Mouse (Mus musculus): Measurements from ENCODE around the gene Slc6a13. TPM values are rescaled to one million over a fixed set of nuclear protein-coding genes. Genes with fewer than 3 reads are reported as not detected.

The Slc6a13 gene
- polyA plus RNA-seq (2015; fragmentation: Nextera tagmentation; extraction: Ambion mirVana) = 1.8 and 2.2 TPM in 2 replicates

GRCm38 (mm10) chr6:121299954-121300353, at the start of gene Slc6a13:
Gene Slc6a13 (plus strand): TSS chr6:121300227.
- H3K9me3 ChIP-seq (replicated peaks) = no peaks in the 10 kb centered on the region
- no peak within 1 kb of the TSS for H3K27ac ChIP-seq (replicated peaks)
- WGBS = 3% methylated on average over 11 of the region's 11 CpGs
- H3K4me1 ChIP-seq = peaks cover 9% of the 10 kb centered on the region; the same call in 1 of the 2 replicates
- H3K9ac ChIP-seq = no peak within 1 kb of the TSS
- peak; percentile 54; the same call in 1 of the 2 replicates for ATAC-seq (ENCODE audit: insufficient number of reproducible peaks, low FRiP score, low TSS enrichment, low read depth)
- no peak within 1 kb of the TSS for H3K4me3 ChIP-seq (replicated peaks)
- no peaks in the 10 kb centered on the region for H3K36me3 ChIP-seq
- H3K27me3 ChIP-seq = no peaks in the 10 kb centered on the region
- H3K4me2 ChIP-seq (replicated peaks) = peak within 1 kb of the TSS; percentile 12

- no peaks in the 10 kb centered on the region for H3K36me3 ChIP-seq
- H3K27ac ChIP-seq (replicated peaks) = no peak overlapping the region
- 75% methylated on average over 1 of the region's 1 CpGs for WGBS
- H3K9ac ChIP-seq = no peak overlapping the region
- H3K9me3 ChIP-seq (replicated peaks) = no peaks in the 10 kb centered on the region
- no peak for ATAC-seq (ENCODE audit: insufficient number of reproducible peaks, low FRiP score, low TSS enrichment, low read depth)
- H3K4me2 ChIP-seq (replicated peaks) = no peak overlapping the region
- H3K4me3 ChIP-seq (replicated peaks) = no peak overlapping the region
- H3K27me3 ChIP-seq = no peaks in the 10 kb centered on the region
- 0 out of 2 replicates have a peak, but pooled peaks cover 3% of the 10 kb centered on the region for H3K4me1 ChIP-seq
These were observed 49.6 kb upstream of the Slc6a13 start for GRCm38 (mm10) chr6:121250406-121250805.

- Histone ChIP-seq H3K27ac (replicated peaks) (no peak overlapping the region), H3K27me3 (no peaks in the 10 kb centered on the region), H3K36me3 (no peaks in the 10 kb centered on the region), H3K4me1 (no peaks in the 10 kb centered on the region), H3K4me3 (replicated peaks) (no peak overlapping the region), H3K4me2 (replicated peaks) (no peak overlapping the region), H3K9me3 (replicated peaks) (no peaks in the 10 kb centered on the region), H3K9ac (no peak overlapping the region)
- 67% methylated on average over 5 of the region's 5 CpGs for WGBS
- ATAC-seq (ENCODE audit: insufficient number of reproducible peaks, low FRiP score, low TSS enrichment, low read depth) = no peak
These were observed 48.8 kb upstream of the Slc6a13 start for GRCm38 (mm10) chr6:121251256-121251655.

- ATAC-seq (ENCODE audit: insufficient number of reproducible peaks, low FRiP score, low TSS enrichment, low read depth) = no peak
- Histone ChIP-seq H3K4me1 (no peaks in the 10 kb centered on the region), H3K9me3 (replicated peaks) (no peaks in the 10 kb centered on the region), H3K4me3 (replicated peaks) (no peak overlapping the region), H3K27me3 (no peaks in the 10 kb centered on the region), H3K4me2 (replicated peaks) (no peak overlapping the region), H3K9ac (no peak overlapping the region), H3K27ac (replicated peaks) (no peak overlapping the region), H3K36me3 (no peaks in the 10 kb centered on the region)
- WGBS = 27% methylated on average over 9 of the region's 9 CpGs
These were observed 39.5 kb upstream of the Slc6a13 start for GRCm38 (mm10) chr6:121260548-121260947.

GRCm38 (mm10) chr6:121261233-121261632, 38.8 kb upstream of the Slc6a13 start:
- WGBS = 78% methylated on average over 8 of the region's 8 CpGs
- no peaks in the 10 kb centered on the region for H3K27me3 ChIP-seq
- no peaks in the 10 kb centered on the region for H3K36me3 ChIP-seq
- no peak overlapping the region for H3K9ac ChIP-seq
- ATAC-seq (ENCODE audit: insufficient number of reproducible peaks, low FRiP score, low TSS enrichment, low read depth) = no peak
- no peaks in the 10 kb centered on the region for H3K4me1 ChIP-seq
- no peak overlapping the region for H3K4me3 ChIP-seq (replicated peaks)
- H3K4me2 ChIP-seq (replicated peaks) = no peak overlapping the region
- H3K27ac ChIP-seq (replicated peaks) = no peak overlapping the region
- no peaks in the 10 kb centered on the region for H3K9me3 ChIP-seq (replicated peaks)

- H3K27ac ChIP-seq (replicated peaks) = no peak overlapping the region
These were observed 38.0 kb upstream of the Slc6a13 start for GRCm38 (mm10) chr6:121262004-121262403.

GRCm38 (mm10) chr6:121262496-121262895, 37.5 kb upstream of the Slc6a13 start:
- 86% methylated on average over 11 of the region's 11 CpGs for WGBS
- ATAC-seq (ENCODE audit: insufficient number of reproducible peaks, low FRiP score, low TSS enrichment, low read depth) = no peak
- Histone ChIP-seq H3K27ac (replicated peaks) (no peak overlapping the region), H3K36me3 (no peaks in the 10 kb centered on the region), H3K4me3 (replicated peaks) (no peak overlapping the region), H3K27me3 (no peaks in the 10 kb centered on the region), H3K4me2 (replicated peaks) (no peak overlapping the region), H3K9ac (no peak overlapping the region), H3K9me3 (replicated peaks) (no peaks in the 10 kb centered on the region), H3K4me1 (no peaks in the 10 kb centered on the region)

More at GRCm38 (mm10) chr6:121262004-121262403, 38.0 kb upstream of the Slc6a13 start:
- WGBS = 76% methylated on average over 10 of the region's 10 CpGs
- no peak for ATAC-seq (ENCODE audit: insufficient number of reproducible peaks, low FRiP score, low TSS enrichment, low read depth)
- Histone ChIP-seq H3K9ac (no peak overlapping the region), H3K36me3 (no peaks in the 10 kb centered on the region), H3K4me3 (replicated peaks) (no peak overlapping the region), H3K4me1 (no peaks in the 10 kb centered on the region), H3K27me3 (no peaks in the 10 kb centered on the region), H3K4me2 (replicated peaks) (no peak overlapping the region), H3K9me3 (replicated peaks) (no peaks in the 10 kb centered on the region)

- WGBS = 81% methylated on average over 6 of the region's 6 CpGs
- Histone ChIP-seq H3K27me3 (no peaks in the 10 kb centered on the region), H3K4me2 (replicated peaks) (no peak overlapping the region), H3K36me3 (no peaks in the 10 kb centered on the region), H3K27ac (replicated peaks) (no peak overlapping the region), H3K4me3 (replicated peaks) (no peak overlapping the region), H3K9ac (no peak overlapping the region), H3K9me3 (replicated peaks) (no peaks in the 10 kb centered on the region), H3K4me1 (no peaks in the 10 kb centered on the region)
- ATAC-seq (ENCODE audit: insufficient number of reproducible peaks, low FRiP score, low TSS enrichment, low read depth) = no peak
These were observed 29.9 kb upstream of the Slc6a13 start for GRCm38 (mm10) chr6:121270156-121270555.

GRCm38 (mm10) chr6:121271707-121272074, 28.3 kb upstream of the Slc6a13 start:
- H3K36me3 ChIP-seq = no peaks in the 10 kb centered on the region
- no peaks in the 10 kb centered on the region for H3K4me1 ChIP-seq
- H3K27me3 ChIP-seq = no peaks in the 10 kb centered on the region
- WGBS = 11% methylated on average over 4 of the region's 4 CpGs
- no peaks in the 10 kb centered on the region for H3K9me3 ChIP-seq (replicated peaks)
- no peak overlapping the region for H3K27ac ChIP-seq (replicated peaks)
- no peak for ATAC-seq (ENCODE audit: insufficient number of reproducible peaks, low FRiP score, low TSS enrichment, low read depth)
- H3K4me3 ChIP-seq (replicated peaks) = peak overlapping the region; percentile 51
- H3K4me2 ChIP-seq (replicated peaks) = peak overlapping the region; percentile 60; the same call in 1 of the 2 replicates
- H3K9ac ChIP-seq = no peak overlapping the region

- H3K9ac ChIP-seq = no peak overlapping the region
- WGBS = 11% methylated on average over 17 of the region's 17 CpGs
- no peaks in the 10 kb centered on the region for H3K4me1 ChIP-seq
- H3K27me3 ChIP-seq = no peaks in the 10 kb centered on the region
- peak overlapping the region; percentile 84 for H3K27ac ChIP-seq (replicated peaks)
- ATAC-seq (ENCODE audit: insufficient number of reproducible peaks, low FRiP score, low TSS enrichment, low read depth) = peak; percentile 83
- H3K36me3 ChIP-seq = no peaks in the 10 kb centered on the region
- no peaks in the 10 kb centered on the region for H3K9me3 ChIP-seq (replicated peaks)
- peak overlapping the region; percentile 60 for H3K4me2 ChIP-seq (replicated peaks)
- peak overlapping the region; percentile 51 for H3K4me3 ChIP-seq (replicated peaks)
These were observed 27.8 kb upstream of the Slc6a13 start for GRCm38 (mm10) chr6:121272075-121272800.

GRCm38 (mm10) chr6:121274356-121274755, 25.7 kb upstream of the Slc6a13 start:
- Histone ChIP-seq H3K4me1 (no peaks in the 10 kb centered on the region), H3K27me3 (no peaks in the 10 kb centered on the region), H3K4me2 (replicated peaks) (no peak overlapping the region), H3K9me3 (replicated peaks) (no peaks in the 10 kb centered on the region), H3K9ac (no peak overlapping the region), H3K27ac (replicated peaks) (no peak overlapping the region), H3K36me3 (no peaks in the 10 kb centered on the region), H3K4me3 (replicated peaks) (no peak overlapping the region)
- WGBS = 78% methylated on average over 3 of the region's 3 CpGs
- no peak for ATAC-seq (ENCODE audit: insufficient number of reproducible peaks, low FRiP score, low TSS enrichment, low read depth)

GRCm38 (mm10) chr6:121284132-121284531, 15.9 kb upstream of the Slc6a13 start:
- H3K27ac ChIP-seq (replicated peaks) = no peak overlapping the region
- H3K36me3 ChIP-seq = no peaks in the 10 kb centered on the region
- no peak for ATAC-seq (ENCODE audit: insufficient number of reproducible peaks, low FRiP score, low TSS enrichment, low read depth)
- H3K9me3 ChIP-seq (replicated peaks) = no peaks in the 10 kb centered on the region
- H3K9ac ChIP-seq = no peak overlapping the region
- H3K4me1 ChIP-seq = no peaks in the 10 kb centered on the region
- no peak overlapping the region for H3K4me2 ChIP-seq (replicated peaks)
- no peaks in the 10 kb centered on the region for H3K27me3 ChIP-seq
- WGBS = 80% methylated on average over 5 of the region's 5 CpGs
- H3K4me3 ChIP-seq (replicated peaks) = no peak overlapping the region

Measured in embryonic facial prominence, embryonic 15.5 days (tissue).